Mouse (Mus musculus) hindbrain, embryonic 14.5 days (tissue): Measurements from ENCODE around the gene Wdr17. TPM values are rescaled to one million over a fixed set of nuclear protein-coding genes. Genes with fewer than 3 reads are reported as not detected.

Source experiments
- ATAC-seq: fragments of 200-750 bp; cut with Nextera tagmentation; 2 replicates; pipeline ENCODE4 v1.8.0; 2017; ENCODE audit warnings: moderate number of reproducible peaks, mild to moderate bottlenecking, moderate TSS enrichment, moderate library complexity; ENCODE audit not compliant: low FRiP score
- DNase-seq: peaks from one replicate; pipeline ENCODE4 v3.0.0-alpha.2; 2015; ENCODE audit warnings: low spot score
- H3K27ac ChIP-seq: fragments of 300-500 bp; sonication (generic); 2 replicates; pipeline ENCODE4 v1.5.1; 2014; ENCODE audit warnings: mild to moderate bottlenecking, moderate library complexity
- H3K27me3 ChIP-seq: fragments of 300-500 bp; sonication (generic); 2 replicates; pipeline ENCODE4 v1.6.1; 2014; ENCODE audit warnings: mild to moderate bottlenecking, low read length, mixed read lengths; ENCODE audit not compliant: control insufficient read depth, insufficient read depth
- H3K36me3 ChIP-seq: fragments of 300-500 bp; sonication (generic); replicated peaks from 2 replicates; pipeline ENCODE4 v1.6.1; 2014; ENCODE audit not compliant: control insufficient read depth, insufficient read depth
- H3K4me1 ChIP-seq: fragments of 300-500 bp; sonication (generic); replicated peaks from 2 replicates; pipeline ENCODE4 v1.6.1; 2014; ENCODE audit warnings: antibody characterized with exemption, low read length, mixed read lengths; ENCODE audit not compliant: control insufficient read depth, insufficient read depth
- H3K4me2 ChIP-seq: fragments of 300-500 bp; sonication (generic); replicated peaks from 2 replicates; pipeline ENCODE4 v1.6.1; 2014; ENCODE audit warnings: mild to moderate bottlenecking, moderate library complexity
- H3K4me3 ChIP-seq: fragments of 300-500 bp; sonication (generic); replicated peaks from 2 replicates; pipeline ENCODE4 v1.5.1; 2014; ENCODE audit warnings: mild to moderate bottlenecking, low read length
- H3K9ac ChIP-seq: fragments of 300-500 bp; sonication (generic); 2 replicates; pipeline ENCODE4 v1.6.1; 2014
- H3K9me3 ChIP-seq: fragments of 300-500 bp; sonication (generic); 2 replicates; pipeline ENCODE4 v1.6.1; 2016; ENCODE audit warnings: low read length; ENCODE audit not compliant: control insufficient read depth
- WGBS: fragments of 180-500 bp; shearing (Covaris S2); extraction: QIAGEN DNeasy Blood & Tissue Kit; methylation state at CpG from one replicate; pipeline ENCODE4 v1.1.7; 2014; 5-methylcytosine and 5-hydroxymethylcytosine counted together
- polyA plus RNA-seq: library from polyadenylated mRNA; unstranded; fragments of >200 nt; fragmentation: Nextera tagmentation; extraction: Ambion mirVana; gene quantifications from 2 replicates; pipeline ENCODE4 v1.2.1, GENCODE M21; 2014

Gene Wdr17
- polyA plus RNA-seq, 1 experiment from 2014 or later: 13.4 TPM

DNA sequence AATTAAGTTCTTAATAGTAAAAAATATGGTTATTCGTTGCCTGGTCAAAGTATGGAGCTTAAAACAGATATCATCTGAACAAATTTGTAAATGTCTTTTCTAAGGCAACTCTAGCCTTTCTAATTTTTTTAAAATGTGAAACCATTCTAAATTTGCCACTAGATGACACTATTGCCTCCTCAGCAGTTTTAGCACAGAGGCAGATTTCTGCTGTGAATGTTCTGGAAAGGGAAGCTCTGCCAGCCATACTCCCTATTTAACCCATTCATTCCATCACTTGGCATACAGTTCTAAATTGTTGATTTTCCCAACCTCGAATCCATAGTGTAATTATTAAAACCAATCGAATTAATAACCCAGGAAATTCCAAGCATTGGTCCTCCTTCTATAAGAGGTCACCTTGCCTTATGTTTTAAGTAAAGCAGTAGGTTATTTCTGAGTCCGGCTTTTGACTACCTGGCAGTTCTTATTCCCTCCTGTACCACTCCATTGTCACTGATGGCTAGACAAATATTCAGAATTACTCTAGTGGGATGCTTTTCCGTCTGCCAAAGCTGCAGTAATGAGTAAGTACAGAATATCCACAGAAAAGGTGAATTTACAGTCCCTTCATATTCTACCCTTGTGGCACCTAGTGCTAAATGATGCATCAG lies 150.2 kb downstream of the Wdr17 start:
- DNase-seq (peak; percentile 75), ATAC-seq (peak; percentile 60; the same call in 1 of the 2 replicates)

GRCm38 (mm10) chr8:54724668-54725035 lies 162.3 kb downstream of the Wdr17 start:
- Histone ChIP-seq H3K27me3 (no peaks in the 10 kb centered on the region), H3K4me2 (peak overlapping the region; percentile 55), H3K9ac (peak overlapping the region; percentile 37), H3K4me3 (peak overlapping the region; percentile 39), H3K36me3 (no peaks in the 10 kb centered on the region), H3K27ac (peak overlapping the region; percentile 64), H3K9me3 (no peaks in the 10 kb centered on the region), H3K4me1 (peaks cover 5% of the 10 kb centered on the region)
- ATAC-seq (peak; percentile 57), DNase-seq (no peak)
- 11% methylated on average over 8 of the region's 8 CpGs for WGBS

More for the DNA sequence above, 150.2 kb downstream of the Wdr17 start:
- Histone ChIP-seq H3K9me3 (no peaks in the 10 kb centered on the region), H3K27me3 (no peaks in the 10 kb centered on the region), H3K4me2 (no peak overlapping the region), H3K4me3 (no peak overlapping the region), H3K4me1 (no peaks in the 10 kb centered on the region), H3K27ac (no peak overlapping the region), H3K36me3 (no peaks in the 10 kb centered on the region), H3K9ac (no peak overlapping the region)
- 66% methylated on average over 5 of the region's 5 CpGs for WGBS

GRCm38 (mm10) chr8:54723976-54724667 lies 162.9 kb downstream of the Wdr17 start:
- DNase-seq (peak; percentile 89), ATAC-seq (peak; percentile 100)
- H3K27me3 ChIP-seq: no peaks in the 10 kb centered on the region
- peak overlapping the region; percentile 37 for H3K9ac ChIP-seq
- 1% methylated on average over 23 of the region's 23 CpGs for WGBS
- H3K36me3 ChIP-seq: no peaks in the 10 kb centered on the region
- H3K4me2 ChIP-seq: peak overlapping the region; percentile 55
- peaks cover 5% of the 10 kb centered on the region for H3K4me1 ChIP-seq
- no peaks in the 10 kb centered on the region for H3K9me3 ChIP-seq
- H3K27ac ChIP-seq: peak overlapping the region; percentile 64
- H3K4me3 ChIP-seq: peak overlapping the region; percentile 39

DNA sequence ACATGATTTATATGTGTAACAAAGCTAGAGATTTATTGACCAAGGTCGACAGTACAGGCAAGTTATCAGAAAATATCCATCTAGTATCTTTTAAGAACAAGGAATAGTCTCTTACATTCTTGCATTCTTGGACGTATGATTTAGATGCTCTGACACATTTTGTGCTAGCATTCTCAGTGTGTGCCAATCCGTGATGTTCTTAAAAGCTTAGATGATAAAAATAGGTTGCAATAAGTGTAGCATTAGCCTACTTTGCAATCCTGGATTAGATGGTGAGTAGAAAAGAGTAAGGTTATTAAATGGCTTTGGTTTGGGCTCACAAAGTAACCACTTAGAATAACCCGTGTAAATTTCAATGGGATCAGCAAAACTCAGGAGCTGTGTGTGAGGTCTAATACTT lies 168.5 kb downstream of the Wdr17 start:
- H3K4me1 ChIP-seq: no peaks in the 10 kb centered on the region
- no peak for ATAC-seq
- no peak for DNase-seq
- no peak overlapping the region for H3K27ac ChIP-seq
- H3K36me3 ChIP-seq: no peaks in the 10 kb centered on the region
- no peaks in the 10 kb centered on the region for H3K9me3 ChIP-seq
- no peak overlapping the region for H3K9ac ChIP-seq
- WGBS: 85% methylated on average over 4 of the region's 4 CpGs
- no peaks in the 10 kb centered on the region for H3K27me3 ChIP-seq
- H3K4me3 ChIP-seq: no peak overlapping the region
- no peak overlapping the region for H3K4me2 ChIP-seq

GRCm38 (mm10) chr8:54705743-54706142 lies 181.2 kb downstream of the Wdr17 start:
- H3K27me3 ChIP-seq: no peaks in the 10 kb centered on the region
- no peak overlapping the region for H3K4me2 ChIP-seq
- no peak overlapping the region for H3K4me3 ChIP-seq
- no peaks in the 10 kb centered on the region for H3K4me1 ChIP-seq
- peak; percentile 42 for DNase-seq
- no peak overlapping the region for H3K27ac ChIP-seq
- H3K36me3 ChIP-seq: no peaks in the 10 kb centered on the region
- WGBS: 54% methylated on average over 2 of the region's 2 CpGs
- H3K9ac ChIP-seq: no peak overlapping the region
- no peaks in the 10 kb centered on the region for H3K9me3 ChIP-seq
- ATAC-seq: no peak

GRCm38 (mm10) chr8:54671806-54672205 lies 215.2 kb downstream of the Wdr17 start:
- Histone ChIP-seq H3K4me2 (no peak overlapping the region), H3K4me3 (no peak overlapping the region)

DNA sequence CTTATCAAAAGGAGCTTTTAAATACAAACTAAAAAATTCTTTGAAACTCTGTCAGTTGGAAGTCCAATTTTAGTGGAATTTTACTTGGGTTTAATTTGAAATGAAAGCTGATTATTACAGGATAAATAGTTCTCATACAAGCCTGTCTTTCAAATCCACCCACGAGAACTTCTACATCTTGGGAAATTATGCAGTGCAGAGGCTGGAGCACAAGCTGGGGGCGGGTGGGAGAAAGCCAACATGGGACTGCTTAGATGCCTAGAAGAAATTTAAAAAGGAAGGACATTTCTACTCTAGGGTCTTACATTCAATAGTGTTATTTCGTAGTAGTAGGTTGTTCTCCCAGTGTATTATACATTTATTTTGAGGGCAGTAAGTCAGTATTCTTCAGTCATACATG lies 219.2 kb downstream of the Wdr17 start:
- 75% methylated on average over 3 of the region's 3 CpGs for WGBS
- Histone ChIP-seq H3K4me2 (no peak overlapping the region), H3K9ac (no peak overlapping the region), H3K36me3 (no peaks in the 10 kb centered on the region), H3K27ac (no peak overlapping the region), H3K27me3 (no peaks in the 10 kb centered on the region), H3K4me3 (no peak overlapping the region), H3K9me3 (no peaks in the 10 kb centered on the region), H3K4me1 (no peaks in the 10 kb centered on the region)
- ATAC-seq: no peak
- no peak for DNase-seq

More at GRCm38 (mm10) chr8:54671806-54672205, 215.2 kb downstream of the Wdr17 start:
- Histone ChIP-seq H3K27ac (no peak overlapping the region), H3K36me3 (no peaks in the 10 kb centered on the region), H3K27me3 (no peaks in the 10 kb centered on the region), H3K4me1 (no peaks in the 10 kb centered on the region), H3K9ac (no peak overlapping the region), H3K9me3 (no peaks in the 10 kb centered on the region)
- ATAC-seq (no peak), DNase-seq (no peak)

- peak; percentile 74 for DNase-seq
- H3K4me1 ChIP-seq: no peaks in the 10 kb centered on the region
- no peaks in the 10 kb centered on the region for H3K36me3 ChIP-seq
- H3K9me3 ChIP-seq: no peaks in the 10 kb centered on the region
- H3K9ac ChIP-seq: no peak overlapping the region
- H3K27me3 ChIP-seq: no peaks in the 10 kb centered on the region
- no peak overlapping the region for H3K4me2 ChIP-seq
- H3K27ac ChIP-seq: no peak overlapping the region
- no peak overlapping the region for H3K4me3 ChIP-seq
- ATAC-seq: peak; percentile 69; the same call in 1 of the 2 replicates
- 39% methylated on average over 5 of the region's 5 CpGs for WGBS
These were observed 226.3 kb downstream of the Wdr17 start for GRCm38 (mm10) chr8:54660675-54661074.

GRCm38 (mm10) chr8:54659703-54660102 lies 227.3 kb downstream of the Wdr17 start:
- 82% methylated on average over 2 of the region's 2 CpGs for WGBS
- Histone ChIP-seq H3K9ac (no peak overlapping the region), H3K36me3 (no peaks in the 10 kb centered on the region), H3K4me3 (no peak overlapping the region), H3K4me1 (no peaks in the 10 kb centered on the region), H3K9me3 (no peaks in the 10 kb centered on the region), H3K27ac (no peak overlapping the region), H3K27me3 (no peaks in the 10 kb centered on the region), H3K4me2 (no peak overlapping the region)
- ATAC-seq: no peak
- no peak for DNase-seq
